Mouse (Mus musculus): ENCODE results near the gene Slc9a7.

Gene Slc9a7

DNA sequence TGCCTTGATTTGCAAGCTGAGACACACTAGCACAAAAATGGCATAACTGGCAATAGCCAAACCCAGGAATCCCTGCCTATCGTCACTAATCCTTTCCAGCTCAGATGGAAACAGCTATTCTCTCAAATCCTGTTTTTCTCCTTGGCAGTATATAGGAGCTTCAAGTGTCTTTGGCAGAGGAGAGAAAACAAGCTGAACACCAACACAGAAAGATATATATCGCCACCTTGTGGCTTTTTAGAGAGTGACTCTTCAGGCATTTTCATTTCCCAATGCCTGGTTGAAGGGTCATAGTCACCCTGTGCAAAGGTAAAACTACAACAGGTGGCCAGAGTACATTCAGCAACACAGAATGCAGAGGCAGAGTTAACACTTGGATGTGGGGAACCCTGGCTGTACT is 134.1 kb downstream of the Slc9a7 start:
- no peak for DNase-seq (ENCODE audit: low spot score in 2 of 2)

DNA sequence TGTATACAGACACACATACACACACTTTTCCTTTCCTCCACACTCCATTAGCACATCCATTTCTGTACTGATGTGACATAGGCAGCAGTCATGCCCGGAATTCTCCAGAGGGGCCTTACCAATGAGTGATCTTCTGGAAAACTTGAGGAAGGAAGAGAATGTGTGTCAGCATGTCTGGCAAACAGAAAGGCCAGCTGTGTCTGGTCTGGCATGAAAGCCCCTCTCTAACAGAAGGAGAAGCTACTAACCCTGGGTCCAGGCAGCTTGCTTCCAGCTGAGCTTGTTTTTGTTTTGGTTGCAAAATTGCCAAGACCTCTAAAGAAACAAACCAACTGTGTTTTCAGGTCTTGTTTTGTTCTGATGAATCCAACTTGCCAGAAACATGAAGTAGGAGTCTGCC is 162.1 kb downstream of the Slc9a7 start:
- no peak for DNase-seq (ENCODE audit: low spot score in 2 of 2)

DNA sequence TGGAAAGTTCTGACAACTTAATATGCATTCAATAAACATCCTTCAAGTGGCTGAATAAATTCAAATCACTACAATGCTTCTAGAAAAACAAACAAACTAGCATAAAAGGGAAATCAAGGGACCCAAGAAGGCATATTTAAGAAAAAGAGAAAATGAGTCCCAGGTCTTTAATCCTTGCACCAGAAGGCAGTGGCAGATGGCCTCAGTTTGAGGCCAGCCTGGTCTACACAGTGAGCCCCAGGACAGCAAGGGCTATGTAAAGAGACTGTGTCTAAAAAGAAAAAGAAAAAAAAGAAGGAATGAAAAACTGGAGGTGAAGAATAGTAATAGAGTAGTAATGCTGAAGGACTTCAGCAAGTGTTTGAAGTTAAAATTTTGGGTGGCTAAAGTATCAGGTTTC is 162.7 kb downstream of the Slc9a7 start:
- DNase-seq (ENCODE audit: low spot score in 2 of 2): no peak

DNA sequence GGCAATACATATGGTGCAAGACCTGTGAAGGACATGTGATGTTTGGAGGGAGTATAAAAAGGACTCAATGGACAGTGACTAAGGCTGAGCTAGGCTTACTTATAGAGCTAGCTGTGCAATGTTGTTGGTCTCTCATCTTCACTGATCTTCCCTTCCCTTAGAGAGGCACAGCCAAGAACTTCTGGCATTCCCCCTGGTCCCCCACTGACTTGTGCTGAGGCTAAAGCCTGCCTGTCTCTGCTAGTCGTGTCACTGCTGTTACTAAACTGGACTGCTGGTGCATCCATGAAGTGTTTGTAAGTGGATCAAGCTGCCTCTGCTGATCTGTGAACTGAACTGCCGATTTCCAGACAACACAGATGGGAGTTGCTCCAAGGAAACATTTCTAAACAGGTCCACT is 166.1 kb downstream of the Slc9a7 start:
- DNase-seq (ENCODE audit: low spot score in 2 of 2): no peak

DNA sequence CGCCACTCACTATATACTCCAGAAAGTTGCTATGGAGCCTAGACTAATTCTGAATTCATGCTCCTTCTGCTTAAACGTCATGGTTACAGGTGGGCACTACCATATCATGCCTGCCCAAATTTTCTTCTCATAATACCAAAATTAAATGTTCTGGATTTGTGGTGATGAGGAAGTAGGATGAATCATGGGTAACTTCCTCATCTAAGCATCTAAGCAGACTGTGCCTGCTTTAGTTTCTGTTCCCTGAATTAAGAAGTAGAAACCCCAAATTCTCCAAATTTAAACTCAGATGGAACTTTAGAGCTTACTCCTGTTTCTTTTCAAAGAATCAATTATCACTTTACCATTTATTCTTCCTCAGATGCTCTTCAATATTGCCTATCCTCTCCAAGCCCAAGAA is 173.9 kb downstream of the Slc9a7 start:
- DNase-seq (ENCODE audit: low spot score in 2 of 2): no peak

DNA sequence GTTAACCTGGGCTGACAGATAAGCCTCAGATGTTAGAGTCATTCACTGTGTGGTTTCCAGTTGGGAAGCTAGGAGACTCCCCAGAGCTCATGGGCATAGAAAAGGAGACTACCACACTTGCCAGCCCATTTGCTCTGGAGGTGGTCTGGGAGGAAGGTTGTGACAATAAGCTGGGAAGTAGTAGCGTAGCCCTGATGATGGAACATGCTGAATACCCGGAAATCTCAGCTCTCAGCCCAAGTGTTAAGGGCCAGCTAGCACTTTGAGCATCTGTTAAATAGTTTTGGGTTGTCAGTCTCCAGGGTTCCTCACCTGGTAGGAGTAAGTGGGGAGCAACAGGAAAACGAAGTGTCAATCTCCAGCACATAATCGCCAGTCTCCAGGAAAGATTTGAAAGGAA is 221.4 kb downstream of the Slc9a7 start:
- DNase-seq (ENCODE audit: low spot score in 2 of 2): no peak

DNA sequence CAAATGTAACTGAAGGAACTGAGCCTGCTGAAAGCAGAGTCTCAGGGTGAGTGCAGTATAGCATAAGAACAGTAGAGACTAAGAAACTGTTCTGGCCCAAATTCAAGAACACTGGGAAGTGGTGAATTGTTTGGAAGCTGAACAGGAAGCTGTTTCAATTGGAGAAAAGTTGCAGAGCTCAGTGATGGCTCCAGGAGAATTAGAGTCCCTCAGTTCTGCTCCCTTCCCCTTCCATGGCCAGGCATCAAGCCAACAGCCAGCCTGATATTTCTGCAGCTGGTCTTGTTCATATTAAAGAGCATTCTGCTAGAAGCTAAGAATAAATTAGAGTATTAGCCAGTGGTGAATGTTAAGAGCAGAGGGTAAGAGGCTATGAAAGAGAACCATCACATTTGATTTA is 225.0 kb downstream of the Slc9a7 start:
- no peak for DNase-seq (ENCODE audit: low spot score in 2 of 2)

DNA sequence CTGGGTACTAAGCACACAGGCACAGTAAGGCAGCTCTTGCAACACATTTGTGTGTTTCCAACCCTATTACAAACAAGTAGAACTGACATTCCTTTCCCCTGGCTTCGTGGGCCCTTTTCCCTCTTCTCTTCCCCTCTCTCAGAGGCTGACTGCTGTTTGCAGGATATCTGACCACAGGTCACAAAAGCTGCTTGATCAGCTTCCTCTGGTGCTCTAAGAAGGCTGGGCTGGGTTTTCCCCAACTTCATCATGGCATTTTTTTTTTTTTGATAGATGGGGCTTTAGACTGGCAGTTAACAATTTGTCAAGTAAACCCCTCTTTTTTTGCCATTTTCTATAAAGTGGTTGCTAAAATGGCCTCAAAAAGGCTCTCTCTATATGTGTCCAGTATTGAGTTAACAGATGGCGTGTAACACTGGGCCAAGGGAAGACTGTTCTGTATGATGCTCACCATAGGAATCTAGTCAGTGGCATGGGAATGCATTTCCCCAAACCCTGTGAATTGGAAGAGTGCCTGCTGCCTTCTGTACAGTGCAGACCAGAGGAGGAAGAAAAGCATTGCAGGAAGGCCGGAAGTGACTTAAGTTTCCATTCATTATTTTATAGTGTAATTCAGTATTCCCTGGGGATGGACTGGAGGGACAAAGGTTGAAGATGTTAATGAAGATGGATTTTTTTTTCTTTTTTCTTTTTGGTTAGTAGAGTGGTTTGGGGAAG is 229.7 kb downstream of the Slc9a7 start:
- DNase-seq (ENCODE audit: low spot score in 2 of 2): no peak

DNA sequence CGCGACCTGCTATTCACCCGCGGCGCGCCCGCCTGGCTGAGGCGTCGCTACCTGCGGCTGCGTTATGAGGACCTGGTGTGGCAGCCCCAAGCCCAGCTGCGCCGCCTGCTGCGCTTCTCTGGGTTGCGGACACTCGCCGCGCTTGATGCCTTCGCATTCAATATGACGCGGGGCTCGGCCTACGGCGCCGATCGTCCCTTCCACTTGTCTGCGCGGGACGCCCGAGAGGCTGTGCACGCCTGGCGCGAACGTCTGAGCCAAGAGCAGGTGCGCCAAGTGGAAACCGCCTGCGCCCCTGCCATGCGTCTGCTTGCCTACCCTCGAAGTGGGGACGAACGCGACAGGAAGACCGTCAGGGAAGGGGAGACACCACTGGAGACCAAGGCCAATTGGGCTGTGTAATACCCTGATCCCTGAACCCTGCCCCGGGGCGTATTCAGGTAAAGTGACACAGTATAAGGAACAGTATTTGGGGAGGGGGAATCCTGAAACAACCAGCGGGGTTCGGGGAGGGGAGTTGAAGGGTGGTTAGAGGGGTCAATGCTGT is 230.8 kb downstream of the Slc9a7 start:
- peak in 1 of 2 experiments; percentile 59 for DNase-seq (ENCODE audit: low spot score in 2 of 2)

DNA sequence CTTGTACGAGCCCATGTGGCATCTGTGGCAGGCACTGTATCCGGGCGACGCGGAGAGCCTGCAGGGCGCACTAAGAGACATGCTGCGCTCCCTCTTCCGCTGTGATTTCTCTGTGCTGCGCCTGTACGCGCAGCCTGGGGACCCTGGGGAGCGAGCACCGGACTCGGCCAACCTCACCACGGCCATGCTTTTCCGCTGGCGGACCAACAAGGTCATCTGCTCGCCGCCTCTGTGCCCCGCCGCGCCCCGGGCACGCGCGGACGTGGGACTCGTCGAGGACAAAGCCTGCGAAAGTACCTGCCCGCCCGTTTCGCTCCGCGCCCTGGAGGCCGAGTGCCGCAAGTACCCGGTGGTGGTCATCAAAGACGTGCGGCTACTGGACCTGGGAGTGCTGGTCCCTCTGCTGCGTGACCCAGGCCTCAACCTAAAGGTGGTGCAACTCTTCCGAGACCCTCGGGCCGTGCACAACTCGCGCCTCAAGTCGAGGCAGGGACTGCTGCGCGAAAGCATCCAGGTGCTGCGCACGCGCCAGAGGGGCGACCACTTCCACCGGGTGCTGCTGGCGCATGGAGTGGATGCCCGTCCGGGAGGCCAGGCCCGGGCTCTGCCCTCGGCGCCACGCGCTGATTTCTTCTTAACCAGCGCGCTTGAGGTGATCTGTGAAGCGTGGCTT is 231.4 kb downstream of the Slc9a7 start:
- peak in 1 of 2 experiments; percentile 14 for DNase-seq (ENCODE audit: low spot score in 2 of 2)

DNA sequence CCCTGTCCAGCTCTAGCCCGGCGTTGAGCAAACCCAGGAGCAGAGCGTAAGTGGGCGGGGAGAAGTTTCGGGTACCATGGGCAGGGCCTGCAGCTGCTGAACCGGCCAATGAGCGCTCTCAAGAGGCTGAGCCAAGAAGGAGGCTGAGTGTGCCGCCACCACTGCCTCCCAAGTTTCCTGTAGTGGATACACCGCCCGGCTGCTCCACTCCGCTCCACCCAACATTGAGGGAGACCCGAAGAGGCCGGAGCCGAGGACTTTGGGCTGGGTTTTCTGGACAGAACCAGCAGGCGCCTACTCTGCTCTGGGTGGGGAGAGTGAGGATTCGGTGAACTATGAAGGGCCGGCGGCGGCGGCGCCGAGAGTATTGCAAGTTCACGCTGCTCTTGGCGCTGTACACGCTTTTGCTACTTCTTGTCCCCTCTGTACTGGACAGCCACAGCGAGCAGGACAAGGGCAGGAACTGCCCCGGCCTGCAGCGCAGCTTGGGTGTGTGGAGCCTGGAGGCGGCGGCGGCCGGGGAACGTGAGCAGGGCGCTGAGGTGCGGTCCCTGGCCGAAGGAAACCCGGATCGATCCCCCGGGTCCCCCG is 232.1 kb downstream of the Slc9a7 start, which contains the start of gene Chst7:
TSS of gene Chst7 (plus strand) at position 180 of the 591 bp plus-strand sequence.
- DNase-seq (ENCODE audit: low spot score in 2 of 2): peak; percentile 48 to 60
